Mouse (Mus musculus) heart, embryonic 13.5 days (tissue): ENCODE data around the gene Mlph. TPM values are rescaled to one million over a fixed set of nuclear protein-coding genes. Genes with fewer than 3 reads are reported as not detected.

ENCODE experiments used
- ATAC-seq: fragments of 200-750 bp; cut with Nextera tagmentation; 2 replicates; pipeline ENCODE4 v1.8.0; 2017; ENCODE audit warnings: moderate TSS enrichment; ENCODE audit not compliant: insufficient number of reproducible peaks, low FRiP score, low TSS enrichment; ENCODE audit errors: extremely low read depth
- H3K27ac ChIP-seq: fragments of 300-500 bp; sonication (generic); replicated peaks from 2 replicates; pipeline ENCODE4 v1.5.1; 2015; ENCODE audit warnings: moderate library complexity, mild to moderate bottlenecking, inconsistent platforms
- H3K27me3 ChIP-seq: fragments of 300-500 bp; sonication (generic); replicated peaks from 2 replicates; pipeline ENCODE4 v1.6.1; 2015; ENCODE audit warnings: mild to moderate bottlenecking, inconsistent platforms
- H3K36me3 ChIP-seq: fragments of 300-500 bp; sonication (generic); 2 replicates; pipeline ENCODE4 v1.6.1; 2015; ENCODE audit warnings: mild to moderate bottlenecking, inconsistent platforms
- H3K4me1 ChIP-seq: fragments of 300-500 bp; sonication (generic); 2 replicates; pipeline ENCODE4 v1.6.1; 2015; ENCODE audit warnings: inconsistent platforms
- H3K4me2 ChIP-seq: fragments of 300-500 bp; sonication (generic); 2 replicates; pipeline ENCODE4 v1.6.1; 2015; ENCODE audit warnings: inconsistent platforms, mild to moderate bottlenecking, moderate library complexity
- H3K4me3 ChIP-seq: fragments of 300-500 bp; sonication (generic); 2 replicates; pipeline ENCODE4 v1.5.1; 2015; ENCODE audit warnings: moderate library complexity, mild to moderate bottlenecking, inconsistent platforms
- H3K9ac ChIP-seq: fragments of 300-500 bp; sonication (generic); 2 replicates; pipeline ENCODE4 v1.6.1; 2015; ENCODE audit warnings: inconsistent platforms, mild to moderate bottlenecking, moderate library complexity
- H3K9me3 ChIP-seq: fragments of 300-500 bp; sonication (generic); 2 replicates; pipeline ENCODE4 v1.6.1; 2016; ENCODE audit warnings: inconsistent platforms
- WGBS: fragments of 180-500 bp; shearing (Covaris S2); methylation state at CpG from one replicate; pipeline ENCODE4 v1.1.7; 2015; ENCODE audit warnings: mixed read lengths; 5-methylcytosine and 5-hydroxymethylcytosine counted together
- polyA plus RNA-seq: library from polyadenylated mRNA; unstranded; fragments of >200 nt; fragmentation: Nextera tagmentation; extraction: Ambion mirVana; gene quantifications from 2 replicates; pipeline ENCODE4 v1.2.1, GENCODE M21; 2015

Gene Mlph
- polyA plus RNA-seq, 1 experiment from 2014 or later = 0.40 TPM

- ATAC-seq = no peak
- peaks cover 67% of the 10 kb centered on the region for H3K4me1 ChIP-seq
These were observed 55.1 kb downstream of the Mlph start for GRCm38 (mm10) chr1:90969881-90970390.

GRCm38 (mm10) chr1:90972911-90973573 lies 58.2 kb downstream of the Mlph start:
- no peaks in the 10 kb centered on the region for H3K9me3 ChIP-seq
- peak overlapping the region; percentile 34 for H3K4me2 ChIP-seq
- H3K9ac ChIP-seq = peak overlapping the region; percentile 74
- 11% methylated on average over 9 of the region's 9 CpGs for WGBS
- peak overlapping the region; percentile 46 for H3K27ac ChIP-seq
- ATAC-seq = no peak
- no peak overlapping the region for H3K4me3 ChIP-seq
- H3K36me3 ChIP-seq = no peaks in the 10 kb centered on the region
- H3K27me3 ChIP-seq = 0 out of 2 replicates have a peak, but pooled peaks cover 11% of the 10 kb centered on the region
- H3K4me1 ChIP-seq = peaks cover 64% of the 10 kb centered on the region

More at GRCm38 (mm10) chr1:90969881-90970390, 55.1 kb downstream of the Mlph start:
- Histone ChIP-seq H3K27ac (no peak overlapping the region), H3K27me3 (0 out of 2 replicates have a peak, but pooled peaks cover 15% of the 10 kb centered on the region), H3K4me2 (no peak overlapping the region), H3K9me3 (no peaks in the 10 kb centered on the region), H3K36me3 (no peaks in the 10 kb centered on the region), H3K4me3 (no peak overlapping the region), H3K9ac (no peak overlapping the region)
- whole genome bisulfite sequencing = 77% methylated on average over 10 of the region's 10 CpGs

GRCm38 (mm10) chr1:90973574-90973911 lies 58.7 kb downstream of the Mlph start:
- H3K36me3 ChIP-seq = no peaks in the 10 kb centered on the region
- no peak overlapping the region for H3K4me3 ChIP-seq
- H3K27me3 ChIP-seq = 0 out of 2 replicates have a peak, but pooled peaks cover 11% of the 10 kb centered on the region
- peak overlapping the region; percentile 34; the same call in 1 of the 2 replicates for H3K4me2 ChIP-seq
- ATAC-seq = no peak
- no peaks in the 10 kb centered on the region for H3K9me3 ChIP-seq
- H3K9ac ChIP-seq = peak overlapping the region; percentile 74
- peak overlapping the region; percentile 46 for H3K27ac ChIP-seq
- WGBS = 87% methylated on average over 2 of the region's 2 CpGs
- H3K4me1 ChIP-seq = peaks cover 59% of the 10 kb centered on the region

DNA sequence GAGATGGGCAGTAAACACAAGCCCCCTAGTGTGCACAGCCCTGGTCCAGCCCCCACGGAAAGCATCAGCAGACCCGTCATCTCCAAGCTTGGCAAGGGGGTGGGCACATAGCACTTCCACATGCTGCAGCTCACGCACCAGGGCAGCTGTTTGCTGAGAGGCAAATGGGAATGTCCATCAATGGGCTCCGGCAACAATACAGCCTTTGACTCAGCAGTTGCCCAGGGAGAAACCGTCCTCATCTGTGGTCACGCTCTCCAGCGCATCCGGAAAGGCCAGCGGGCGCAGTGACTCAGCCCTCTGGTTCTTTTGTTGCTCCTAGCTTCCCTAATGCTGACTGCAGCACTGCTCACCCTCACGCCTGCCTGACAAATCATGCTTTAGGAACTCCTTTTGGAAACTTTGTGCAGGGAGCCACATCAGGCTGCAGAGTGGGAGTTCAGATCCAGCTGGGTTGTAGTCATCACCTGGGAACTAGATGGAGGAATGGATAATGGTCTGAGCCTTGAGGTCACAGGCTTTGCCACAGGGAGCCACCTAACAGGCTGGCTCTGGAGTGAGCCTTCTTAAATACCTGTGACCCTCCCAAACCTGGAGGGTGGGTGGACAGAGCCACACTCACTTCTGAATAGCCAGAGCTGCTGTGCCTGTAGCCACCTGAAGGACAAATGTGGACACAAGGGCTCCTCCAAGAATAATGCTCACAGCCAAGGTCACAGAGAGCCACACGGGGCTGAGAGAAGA lies 60.2 kb downstream of the Mlph start:
- H3K4me3 ChIP-seq = no peak overlapping the region
- no peaks in the 10 kb centered on the region for H3K9me3 ChIP-seq
- ATAC-seq = no peak
- H3K9ac ChIP-seq = peak overlapping the region; percentile 29; the same call in 1 of the 2 replicates
- 0 out of 2 replicates have a peak, but pooled peaks cover 9% of the 10 kb centered on the region for H3K27me3 ChIP-seq
- H3K36me3 ChIP-seq = no peaks in the 10 kb centered on the region
- H3K4me1 ChIP-seq = peaks cover 48% of the 10 kb centered on the region
- H3K4me2 ChIP-seq = peak overlapping the region; percentile 33
- peak overlapping the region; percentile 53 for H3K27ac ChIP-seq
- WGBS = 31% methylated on average over 12 of the region's 12 CpGs

- 0 out of 2 replicates have a peak, but pooled peaks cover 9% of the 10 kb centered on the region for H3K27me3 ChIP-seq
- H3K9ac ChIP-seq = no peak overlapping the region
- 88% methylated on average over 4 of the region's 4 CpGs for WGBS
- H3K27ac ChIP-seq = no peak overlapping the region; the same call in 1 of the 2 replicates
- no peak for ATAC-seq
- H3K36me3 ChIP-seq = no peaks in the 10 kb centered on the region
- no peaks in the 10 kb centered on the region for H3K9me3 ChIP-seq
- H3K4me3 ChIP-seq = no peak overlapping the region
- H3K4me1 ChIP-seq = peaks cover 54% of the 10 kb centered on the region
- no peak overlapping the region for H3K4me2 ChIP-seq
These were observed 61.1 kb downstream of the Mlph start for GRCm38 (mm10) chr1:90975960-90976359.

- ATAC-seq = no peak
- WGBS = 31% methylated on average over 10 of the region's 10 CpGs
- H3K27ac ChIP-seq = peak overlapping the region; percentile 77
- no peaks in the 10 kb centered on the region for H3K36me3 ChIP-seq
- H3K4me1 ChIP-seq = peaks cover 18% of the 10 kb centered on the region
- H3K4me3 ChIP-seq = no peak overlapping the region
- H3K9me3 ChIP-seq = 0 out of 2 replicates have a peak, but pooled peaks cover 3% of the 10 kb centered on the region
- no peaks in the 10 kb centered on the region for H3K27me3 ChIP-seq
- no peak overlapping the region for H3K9ac ChIP-seq
- peak overlapping the region; percentile 34 for H3K4me2 ChIP-seq
These were observed 65.9 kb downstream of the Mlph start for GRCm38 (mm10) chr1:90980638-90981330.

DNA sequence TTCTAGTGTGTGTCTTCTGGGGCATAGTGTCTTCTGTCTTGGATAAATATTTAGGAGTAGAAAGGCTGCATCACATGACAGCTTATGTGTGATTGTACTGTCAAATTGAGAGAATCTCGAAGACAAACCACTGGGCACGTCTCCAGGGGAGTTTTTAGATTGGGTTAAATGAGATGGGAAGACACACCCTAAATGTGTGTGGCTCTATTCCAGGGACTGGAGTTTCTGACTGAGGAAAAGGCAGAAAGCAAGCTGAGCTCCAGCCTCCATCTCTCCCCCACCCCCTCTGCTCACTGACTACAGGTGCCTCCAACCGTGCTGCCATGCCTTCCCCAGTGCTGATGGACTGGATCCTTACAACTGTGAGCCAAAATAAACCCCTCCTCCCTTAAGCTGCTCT lies 66.5 kb downstream of the Mlph start:
- H3K4me3 ChIP-seq = no peak overlapping the region
- no peaks in the 10 kb centered on the region for H3K27me3 ChIP-seq
- no peak overlapping the region for H3K9ac ChIP-seq
- H3K4me2 ChIP-seq = no peak overlapping the region
- 73% methylated on average over 3 of the region's 3 CpGs for WGBS
- no peaks in the 10 kb centered on the region for H3K36me3 ChIP-seq
- H3K9me3 ChIP-seq = 0 out of 2 replicates have a peak, but pooled peaks cover 3% of the 10 kb centered on the region
- H3K27ac ChIP-seq = peak overlapping the region; percentile 77
- no peak for ATAC-seq
- peaks cover 18% of the 10 kb centered on the region for H3K4me1 ChIP-seq

- H3K9ac ChIP-seq = no peak overlapping the region
- H3K4me2 ChIP-seq = no peak overlapping the region
- peaks cover 32% of the 10 kb centered on the region for H3K4me1 ChIP-seq
- no peaks in the 10 kb centered on the region; the same call in 1 of the 2 replicates for H3K9me3 ChIP-seq
- H3K27me3 ChIP-seq = no peaks in the 10 kb centered on the region
- H3K27ac ChIP-seq = no peak overlapping the region
- WGBS = 76% methylated on average over 1 of the region's 1 CpGs
- no peaks in the 10 kb centered on the region for H3K36me3 ChIP-seq
- no peak overlapping the region for H3K4me3 ChIP-seq
- ATAC-seq = no peak
These were observed 81.0 kb downstream of the Mlph start for GRCm38 (mm10) chr1:90995916-90996315.

GRCm38 (mm10) chr1:90997136-90997535 lies 82.3 kb downstream of the Mlph start:
- H3K36me3 ChIP-seq = no peaks in the 10 kb centered on the region
- ATAC-seq = no peak
- H3K4me2 ChIP-seq = no peak overlapping the region
- no peak overlapping the region for H3K4me3 ChIP-seq
- peak overlapping the region; percentile 99; the same call in 1 of the 2 replicates for H3K27ac ChIP-seq
- no peaks in the 10 kb centered on the region for H3K27me3 ChIP-seq
- H3K9ac ChIP-seq = peak overlapping the region; percentile 97; the same call in 1 of the 2 replicates
- no peaks in the 10 kb centered on the region; the same call in 1 of the 2 replicates for H3K9me3 ChIP-seq
- WGBS = 35% methylated on average over 4 of the region's 4 CpGs
- peaks cover 44% of the 10 kb centered on the region for H3K4me1 ChIP-seq

DNA sequence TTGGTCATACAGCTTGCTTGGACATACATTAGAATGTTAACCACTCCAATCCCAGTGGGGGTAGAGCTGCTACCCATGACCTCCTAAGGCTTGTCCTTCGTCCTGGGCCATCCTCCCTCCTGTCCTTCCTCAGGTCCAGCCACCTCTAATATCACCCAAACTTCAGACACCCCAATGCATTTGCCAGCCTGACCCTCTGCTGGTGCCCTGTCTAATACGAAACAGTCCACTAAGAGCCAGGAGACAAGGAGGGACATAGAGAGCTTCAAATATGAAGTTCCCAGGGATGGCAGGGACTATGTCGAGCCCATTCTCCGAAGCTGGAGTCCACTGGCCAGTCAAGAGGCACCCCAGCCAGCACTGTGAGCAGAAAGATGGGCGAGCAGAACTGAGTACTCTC lies 82.8 kb downstream of the Mlph start:
- 73% methylated on average over 5 of the region's 5 CpGs for WGBS
- peaks cover 49% of the 10 kb centered on the region for H3K4me1 ChIP-seq
- peak overlapping the region; percentile 99 for H3K27ac ChIP-seq
- peak overlapping the region; percentile 97 for H3K9ac ChIP-seq
- peak overlapping the region; percentile 81 for H3K4me3 ChIP-seq
- H3K36me3 ChIP-seq = 0 out of 2 replicates have a peak, but pooled peaks cover 2% of the 10 kb centered on the region
- H3K27me3 ChIP-seq = no peaks in the 10 kb centered on the region
- no peaks in the 10 kb centered on the region; the same call in 1 of the 2 replicates for H3K9me3 ChIP-seq
- ATAC-seq = no peak
- peak overlapping the region; percentile 80 for H3K4me2 ChIP-seq
